Mouse (Mus musculus): ENCODE results near the gene Mxd1.

DNA sequence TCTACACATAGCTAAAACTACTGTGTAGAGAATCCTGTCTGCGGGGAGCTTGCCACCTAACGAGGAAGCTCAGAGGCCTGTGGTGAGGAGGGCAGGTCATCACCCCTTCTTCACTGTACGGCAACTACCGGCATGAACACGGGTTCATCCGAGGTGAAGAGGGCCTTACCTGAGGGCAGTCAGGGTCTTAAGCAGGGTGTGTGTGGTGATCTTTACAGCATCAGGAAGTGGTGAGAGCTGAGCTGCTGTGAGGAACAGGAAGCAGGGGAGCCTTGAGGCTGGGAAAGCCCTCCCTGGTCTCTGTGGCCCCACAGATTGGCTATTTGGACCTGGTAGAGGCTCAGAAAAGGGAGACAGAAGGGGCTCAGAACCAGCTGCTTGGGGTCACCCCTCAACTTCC, 61.5 kb downstream of the Mxd1 start:
- TF ChIP-seq POLR2A (IDR thresholded peaks at IDR 0.05; ENCODE audit: control insufficient read depth, low read depth, low read length) (no peak), CTCF (IDR thresholded peaks at IDR 0.05; ENCODE audit: control insufficient read depth, insufficient read depth, insufficient replicate concordance, low read depth, low read length) (no peak)

Data from testis, adult 2 months (tissue).